Mouse (Mus musculus): ENCODE measurements around the gene Spock1.
A peak's percentile ranks its signal among the peaks of the same experiment; 100 is the strongest.

Spock1 gene

DNA sequence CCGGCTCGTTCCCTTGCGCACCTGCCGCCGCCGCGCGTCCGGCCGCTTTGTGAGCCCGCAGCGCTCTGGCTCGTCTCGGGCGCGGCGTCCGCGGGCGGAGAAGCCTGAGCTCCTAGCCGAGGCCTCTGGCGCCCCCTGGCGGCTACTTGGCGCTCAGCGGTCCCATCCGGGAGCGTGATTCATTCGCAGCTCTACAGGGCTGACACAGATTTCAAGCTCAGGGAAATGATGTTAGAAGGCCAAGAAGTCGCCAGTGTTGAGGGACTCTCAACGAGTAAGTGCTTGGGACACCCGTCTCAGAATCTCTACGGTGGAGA lies at the start of gene Spock1:
Gene Spock1, minus strand, starts transcription at position 67 of the 317 bp plus-strand sequence.
- peak; percentile 5 for DNase-seq (ENCODE audit: low read depth, low spot score)

DNA sequence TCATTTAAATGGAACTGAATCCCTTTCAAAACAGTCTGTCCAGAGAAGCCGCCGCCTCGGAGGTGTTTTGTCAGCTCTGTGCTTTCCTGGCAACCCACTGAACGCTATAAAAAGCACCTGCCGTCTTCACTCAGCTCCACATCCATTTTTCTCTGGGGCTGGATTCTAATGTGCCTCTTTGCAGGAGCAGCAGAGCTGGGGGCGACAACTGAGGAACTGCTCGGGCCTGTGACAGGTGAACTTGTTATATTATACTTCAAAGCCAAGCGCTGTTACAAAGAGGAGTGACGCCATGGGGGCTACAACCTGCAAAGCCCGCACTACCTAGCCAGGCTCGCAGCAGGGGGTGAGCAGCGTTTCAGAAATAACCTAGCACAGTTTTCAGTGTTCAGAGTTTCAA lies 42.0 kb upstream of the Spock1 start:
- no peak for DNase-seq (ENCODE audit: low read depth, low spot score)

DNA sequence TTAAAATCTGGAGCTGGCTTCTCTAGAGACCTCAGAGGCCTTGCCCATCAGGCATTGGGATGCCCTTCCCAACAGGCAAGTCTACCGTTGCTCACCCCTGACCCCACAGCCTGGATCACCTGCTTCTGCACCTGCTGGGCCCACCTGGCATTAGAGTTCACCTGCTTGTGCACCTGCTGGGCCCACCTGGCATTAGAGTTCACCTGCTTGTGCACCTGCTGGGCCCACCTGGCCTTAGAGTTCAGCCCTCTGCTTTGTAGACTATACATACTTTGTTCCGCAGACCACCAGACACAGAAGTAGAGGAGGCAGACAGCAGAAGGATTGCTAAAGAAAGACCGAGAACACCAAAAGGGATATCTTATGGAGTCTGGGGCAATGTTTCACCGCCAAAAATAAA lies 41.4 kb upstream of the Spock1 start:
- no peak for DNase-seq (ENCODE audit: low read depth, low spot score)

DNA sequence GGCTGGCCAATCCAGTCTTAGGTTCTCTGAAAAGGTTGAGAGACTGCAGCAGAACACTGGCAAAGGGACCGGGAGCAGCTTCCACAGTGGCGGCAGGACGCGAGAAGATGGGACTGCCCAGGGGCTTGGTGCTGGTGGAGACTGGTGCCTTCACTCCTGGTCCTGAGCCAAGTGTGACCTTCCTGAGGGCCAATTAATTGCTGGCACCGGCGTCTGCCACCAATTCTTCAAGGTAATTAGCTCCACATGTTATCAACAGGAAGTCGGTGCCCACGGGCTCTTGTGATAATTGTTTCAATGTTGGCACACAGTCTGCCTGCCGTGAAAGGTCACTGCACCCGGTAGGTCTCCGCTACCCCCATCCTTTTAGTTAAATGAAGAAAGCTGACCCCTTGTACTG lies 37.1 kb upstream of the Spock1 start:
- DNase-seq (ENCODE audit: low read depth, low spot score) = no peak

DNA sequence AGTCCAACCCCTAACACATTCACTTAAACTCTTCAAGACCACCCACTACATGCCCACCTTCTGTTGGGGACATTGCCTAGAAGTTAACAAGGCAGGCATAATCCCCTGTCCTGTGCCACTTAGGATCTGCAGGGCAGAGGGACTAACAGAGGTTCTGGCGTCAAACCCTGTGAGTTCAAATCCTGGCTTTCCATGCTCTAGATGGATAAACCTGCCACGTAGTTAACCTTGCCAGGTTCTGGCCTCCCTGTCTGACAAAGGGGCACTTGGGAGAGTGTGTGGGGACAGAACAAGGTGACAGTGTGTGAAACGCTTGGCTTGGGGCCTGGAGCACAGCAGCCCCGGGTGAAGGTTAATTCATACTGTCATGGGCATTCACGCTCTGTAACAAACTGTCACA lies 36.3 kb upstream of the Spock1 start:
- no peak for DNase-seq (ENCODE audit: low read depth, low spot score)

DNA sequence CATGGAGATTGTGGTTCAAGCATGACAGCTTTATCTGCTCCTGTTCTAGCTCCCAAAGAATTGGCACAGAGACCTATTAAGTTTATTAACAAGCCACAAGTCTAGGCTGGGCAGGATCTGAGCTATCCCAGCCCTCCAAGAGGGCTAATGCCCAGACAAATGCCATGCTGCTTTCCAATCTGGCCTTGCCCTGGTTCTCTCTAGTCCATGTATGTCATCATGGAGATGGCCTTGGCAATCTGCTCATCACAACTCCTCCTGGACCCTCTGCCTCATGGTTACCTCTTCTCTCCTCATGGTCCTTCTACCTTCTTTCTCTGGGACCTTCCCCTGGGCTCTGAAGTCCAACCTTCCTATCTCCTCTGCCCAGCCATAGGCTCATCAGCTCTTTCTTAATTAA lies 35.8 kb upstream of the Spock1 start:
- no peak for DNase-seq (ENCODE audit: low read depth, low spot score)

DNA sequence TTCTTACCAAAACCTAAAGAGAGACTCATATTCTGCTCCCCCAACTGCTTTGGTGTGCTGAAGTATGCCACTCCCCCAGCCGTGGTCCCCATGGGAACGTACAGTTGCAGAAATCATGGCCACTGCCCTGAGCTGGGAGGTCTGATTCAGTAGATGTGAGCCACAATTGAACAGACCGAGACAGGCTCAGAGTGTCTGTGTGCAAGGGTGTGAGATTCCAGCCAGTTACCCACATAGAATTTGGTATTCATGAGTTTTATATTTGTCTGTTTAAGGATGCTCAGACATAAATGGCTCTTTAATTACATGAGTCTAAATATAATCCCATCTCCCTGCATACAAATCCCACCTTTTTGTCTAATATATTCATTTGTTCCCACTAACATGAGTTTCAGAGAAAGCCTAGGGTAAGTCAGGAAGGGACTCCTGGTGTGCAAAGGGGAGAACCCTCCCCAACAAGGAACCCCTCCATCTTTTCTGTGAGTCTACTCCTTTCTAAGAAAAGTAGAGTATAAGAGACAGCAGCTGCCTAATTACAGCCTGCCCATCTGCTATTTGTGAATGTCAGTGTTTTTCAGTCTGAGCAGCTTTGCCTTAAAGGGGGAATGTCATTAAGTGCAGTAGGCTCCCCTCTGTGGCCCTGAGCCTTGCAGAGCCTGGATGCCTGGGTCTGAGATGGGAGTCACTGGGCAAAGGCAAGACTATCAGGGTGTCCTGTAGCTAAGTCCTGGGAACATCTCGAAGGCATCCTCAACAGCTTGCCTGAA lies 29.5 kb upstream of the Spock1 start:
- DNase-seq (ENCODE audit: low read depth, low spot score) = no peak

DNA sequence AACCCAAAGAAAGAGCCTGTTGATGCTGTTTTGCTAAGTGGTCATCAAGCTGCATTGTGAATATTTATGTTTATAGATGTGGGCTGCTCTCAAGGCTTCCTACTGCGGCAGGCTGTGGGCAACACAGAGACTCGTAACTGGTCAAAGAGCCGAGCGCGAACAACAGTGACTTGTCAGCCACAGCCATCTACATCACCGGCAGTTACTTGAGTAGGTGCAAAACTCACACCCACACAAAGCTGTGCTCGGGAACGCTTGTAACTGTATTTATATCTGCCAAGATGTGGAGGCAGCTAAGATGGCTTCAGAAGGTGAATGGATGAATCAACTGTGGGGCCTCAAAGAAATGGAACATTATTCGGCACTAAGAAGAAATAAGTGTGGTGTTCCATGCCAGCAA lies 23.9 kb upstream of the Spock1 start:
- no peak for DNase-seq (ENCODE audit: low read depth, low spot score)

DNA sequence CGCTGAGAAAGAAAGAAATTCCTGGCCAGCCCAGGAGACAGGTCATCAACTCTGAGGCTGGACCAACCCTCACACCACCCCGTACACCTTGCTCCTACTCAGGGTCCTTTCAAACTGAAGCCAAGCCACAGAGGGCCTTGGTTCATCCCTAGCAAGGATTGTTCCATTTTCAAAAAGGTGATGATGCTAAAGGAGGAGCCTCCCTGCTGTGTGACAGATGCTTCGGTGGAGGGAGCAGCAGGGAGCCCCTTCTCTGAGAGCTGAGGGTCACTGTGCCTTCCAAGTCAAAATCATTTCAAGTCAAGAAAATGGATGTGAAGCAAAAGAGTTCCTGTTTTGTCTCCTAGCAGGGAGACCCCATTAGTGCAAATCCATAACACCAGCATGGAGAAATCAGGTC lies 23.2 kb upstream of the Spock1 start:
- DNase-seq (ENCODE audit: low read depth, low spot score) = no peak

DNA sequence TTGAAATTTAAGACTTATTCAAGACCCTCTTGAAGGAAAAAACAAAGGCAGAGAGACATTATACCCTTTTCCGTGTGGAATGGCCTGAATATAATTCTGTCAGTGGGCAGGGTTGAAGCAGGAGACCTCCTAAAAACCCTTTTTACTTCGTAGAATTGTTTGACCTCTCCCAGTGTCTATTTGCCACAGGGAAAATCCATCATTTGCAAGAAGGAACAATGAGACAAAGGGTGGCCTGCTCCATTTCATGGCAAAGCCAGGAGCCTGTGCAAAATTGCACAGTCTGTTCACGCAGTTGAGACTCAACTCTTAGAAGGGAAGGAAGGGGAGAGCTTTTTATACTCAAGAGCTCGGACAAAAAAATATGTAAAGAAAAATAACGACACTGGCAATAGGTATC lies 22.6 kb upstream of the Spock1 start:
- no peak for DNase-seq (ENCODE audit: low read depth, low spot score)

DNA sequence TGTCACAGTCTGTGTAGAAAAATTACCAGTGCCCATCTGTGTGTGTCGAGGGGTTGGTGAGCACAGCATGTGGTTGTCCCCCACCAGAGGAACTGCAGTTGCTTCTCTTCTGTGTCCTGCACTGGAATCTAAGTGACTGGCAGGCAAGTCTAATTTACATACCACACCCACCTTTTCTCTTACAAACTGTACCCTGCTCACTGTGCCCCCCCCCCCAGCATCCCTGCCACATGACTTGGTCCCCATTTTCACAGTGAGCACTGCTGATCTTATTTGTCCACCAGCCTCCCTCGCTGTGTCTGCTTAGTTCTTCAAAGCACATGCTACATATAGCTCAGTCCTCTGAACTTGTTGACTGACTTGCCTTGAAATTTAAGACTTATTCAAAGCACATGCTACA lies 22.2 kb upstream of the Spock1 start:
- DNase-seq (ENCODE audit: low read depth, low spot score) = no peak

DNA sequence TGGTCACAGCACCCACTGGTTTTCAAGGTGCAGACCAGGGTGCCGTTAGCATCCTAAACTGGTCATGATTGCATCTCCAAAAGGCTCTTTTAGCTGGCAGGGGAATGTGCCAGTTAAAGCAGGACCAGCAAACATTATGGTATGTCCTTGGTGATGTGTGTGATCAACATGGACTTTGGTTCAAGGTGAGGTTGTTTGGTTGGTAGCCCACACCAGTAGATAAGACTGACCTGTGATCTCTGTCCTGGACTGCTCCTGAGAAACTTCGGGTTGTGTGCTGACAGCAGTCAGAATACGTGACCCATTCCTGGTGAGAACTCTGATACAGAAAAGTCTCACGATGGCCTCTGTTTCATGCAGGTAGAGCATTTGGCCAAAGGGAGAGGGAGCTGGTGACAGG lies 11.8 kb upstream of the Spock1 start:
- DNase-seq (ENCODE audit: low read depth, low spot score) = no peak

DNA sequence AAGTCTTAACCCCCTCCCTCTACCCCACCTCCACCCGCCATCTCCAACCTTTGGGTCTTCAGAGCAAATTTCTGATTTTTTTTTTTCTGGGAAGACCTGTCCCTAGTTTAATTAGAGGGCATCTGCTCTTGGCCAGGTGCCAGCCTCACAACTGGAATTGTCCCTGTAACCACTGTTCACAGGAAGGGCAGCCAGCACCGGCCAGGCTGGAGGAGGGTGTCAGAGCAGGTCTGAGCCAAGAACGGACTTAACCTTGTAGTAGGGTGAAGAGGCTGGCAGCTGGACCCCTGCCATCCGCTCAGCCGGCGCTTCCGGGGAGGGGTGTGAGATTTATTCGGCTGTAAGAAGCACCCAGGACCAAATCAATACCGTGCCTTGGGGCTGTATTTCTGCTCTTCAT lies 3.0 kb upstream of the Spock1 start:
- no peak for DNase-seq (ENCODE audit: low read depth, low spot score)

DNA sequence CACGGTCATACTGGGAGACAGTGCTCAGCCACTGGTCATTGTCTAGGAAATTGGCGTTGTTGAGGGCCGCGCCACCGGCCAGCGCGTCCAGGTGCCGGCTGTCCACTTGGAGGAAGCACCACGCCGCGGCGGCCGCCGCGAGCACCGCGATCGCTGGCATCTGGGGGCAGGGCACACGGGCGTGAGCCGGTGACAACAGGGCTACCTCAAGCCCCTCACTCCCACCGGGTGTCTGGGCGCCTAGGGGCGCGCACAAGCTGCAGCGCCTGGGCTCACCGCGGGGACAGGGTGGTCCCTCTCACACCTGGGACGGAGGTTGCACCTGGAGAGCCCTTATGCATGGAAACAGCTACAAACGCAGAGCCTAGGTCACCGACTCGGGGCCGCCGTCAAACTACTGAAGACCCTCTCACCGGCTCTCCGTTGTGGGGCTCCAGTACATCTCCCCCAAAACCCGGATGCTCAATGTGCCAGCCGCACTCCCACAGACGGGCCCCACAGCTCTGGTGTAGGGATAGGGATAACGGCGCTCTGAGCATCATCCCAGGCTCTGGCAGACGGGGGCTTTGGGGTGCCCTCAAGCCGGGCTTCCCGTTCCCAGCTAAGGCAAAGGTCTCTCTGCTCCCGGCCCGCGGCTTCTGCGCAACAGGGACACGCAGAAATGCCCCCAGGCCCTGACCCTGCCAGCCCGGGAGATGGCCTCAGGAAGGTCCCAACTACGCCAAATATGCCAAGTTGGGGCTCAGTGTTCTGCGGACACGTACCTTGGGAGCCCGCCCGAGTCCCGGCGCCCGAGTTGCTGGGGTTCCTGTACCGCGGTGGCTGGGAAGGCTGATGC lies 485 bp downstream of the Spock1 start:
- DNase-seq (ENCODE audit: low read depth, low spot score) = no peak

DNA sequence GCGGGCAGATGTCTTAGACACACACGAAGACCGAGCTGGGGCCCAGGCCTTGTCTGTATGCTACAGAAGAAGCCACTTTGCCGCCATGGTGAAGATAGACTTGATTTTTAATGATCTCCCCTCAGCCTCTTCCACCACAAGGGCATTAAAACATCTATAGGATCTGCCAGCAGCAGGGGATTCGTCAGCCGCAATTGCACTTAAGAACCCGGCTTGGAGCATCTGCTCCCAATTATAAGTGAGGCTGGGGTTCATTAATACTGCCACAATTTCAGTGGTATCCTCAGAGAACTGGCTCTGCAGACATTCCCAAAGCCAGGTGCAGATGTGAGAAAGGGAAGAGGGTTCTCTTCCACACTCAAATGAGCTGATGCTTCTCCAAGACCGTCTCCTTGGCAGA lies 13.5 kb downstream of the Spock1 start:
- no peak for DNase-seq (ENCODE audit: low read depth, low spot score)

DNA sequence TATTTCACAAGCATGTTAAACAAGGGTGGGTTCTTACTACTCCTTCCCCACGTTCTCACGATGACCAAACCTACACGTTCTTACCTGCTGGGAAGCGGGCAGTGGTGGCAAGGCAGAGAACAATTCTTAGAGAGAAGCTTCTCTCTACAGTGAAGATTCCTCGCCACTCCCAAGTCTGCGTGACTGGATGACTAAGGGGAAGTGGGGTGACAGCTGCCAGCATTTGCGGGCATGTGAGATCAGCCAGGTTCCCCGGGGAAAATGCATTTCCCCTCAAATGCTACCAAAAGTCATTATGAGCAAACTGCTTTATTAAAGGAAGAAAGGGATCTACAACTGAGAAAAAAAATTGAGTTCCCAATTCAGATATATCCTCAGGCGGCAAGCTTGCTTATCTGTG lies 18.4 kb downstream of the Spock1 start:
- DNase-seq (ENCODE audit: low read depth, low spot score) = no peak

DNA sequence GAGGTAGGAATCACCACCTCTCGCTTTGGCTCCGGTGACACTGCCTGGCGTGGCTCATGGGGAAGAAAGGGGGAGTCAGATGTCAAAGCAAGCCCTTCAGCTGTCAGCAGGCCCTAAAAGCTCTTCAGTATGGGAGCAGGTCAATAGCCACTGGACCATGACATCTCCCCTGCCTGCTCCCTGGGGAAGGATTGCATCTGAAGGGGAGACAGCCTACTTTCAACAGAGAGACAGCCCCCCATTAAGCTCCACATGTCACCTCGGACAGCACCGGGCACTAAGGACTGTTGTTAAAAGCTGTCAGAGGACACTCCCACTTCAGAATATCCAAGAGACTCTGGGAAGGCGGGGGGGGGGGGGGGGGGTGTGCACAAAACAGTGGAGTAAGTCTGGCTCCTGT lies 19.1 kb downstream of the Spock1 start:
- no peak for DNase-seq (ENCODE audit: low read depth, low spot score)

DNA sequence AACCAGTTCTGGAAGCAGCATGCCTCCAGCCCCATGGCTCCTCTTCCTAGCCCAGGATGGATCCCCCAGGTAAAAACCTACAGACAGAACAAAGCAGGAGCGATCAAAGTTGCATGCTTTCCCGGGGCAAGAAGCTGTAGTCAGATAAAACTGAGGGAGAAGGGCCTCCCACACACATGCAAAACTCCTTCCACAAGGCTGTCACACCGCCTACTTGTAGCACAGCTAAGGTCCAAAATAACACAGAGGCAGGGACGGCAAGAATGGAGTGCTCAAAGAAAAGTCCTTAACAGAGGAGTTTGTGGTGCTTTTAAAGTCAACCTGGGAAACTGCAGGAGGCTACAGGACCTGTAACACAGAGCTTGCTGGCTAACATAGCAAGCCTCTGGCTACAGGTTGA lies 28.3 kb downstream of the Spock1 start:
- DNase-seq (ENCODE audit: low read depth, low spot score) = peak; percentile 5

DNA sequence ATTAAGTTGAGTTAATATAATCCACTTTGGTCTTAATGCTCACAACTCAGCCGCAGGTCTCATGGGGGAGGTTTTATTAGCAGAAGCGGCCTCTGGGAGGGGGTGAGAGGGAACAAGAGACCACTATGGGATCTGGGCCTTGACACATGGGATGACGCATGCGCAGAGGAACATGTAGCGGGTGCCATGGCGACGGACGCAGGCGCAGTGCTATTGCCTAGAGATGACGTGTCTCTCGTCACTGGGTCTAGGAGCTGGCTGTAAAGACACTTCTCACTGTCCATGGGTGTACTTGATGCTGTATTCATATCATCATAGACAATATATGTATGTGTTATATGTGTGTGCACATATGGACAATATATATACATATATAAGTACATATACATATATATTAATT lies 29.3 kb downstream of the Spock1 start:
- no peak for DNase-seq (ENCODE audit: low read depth, low spot score)

DNA sequence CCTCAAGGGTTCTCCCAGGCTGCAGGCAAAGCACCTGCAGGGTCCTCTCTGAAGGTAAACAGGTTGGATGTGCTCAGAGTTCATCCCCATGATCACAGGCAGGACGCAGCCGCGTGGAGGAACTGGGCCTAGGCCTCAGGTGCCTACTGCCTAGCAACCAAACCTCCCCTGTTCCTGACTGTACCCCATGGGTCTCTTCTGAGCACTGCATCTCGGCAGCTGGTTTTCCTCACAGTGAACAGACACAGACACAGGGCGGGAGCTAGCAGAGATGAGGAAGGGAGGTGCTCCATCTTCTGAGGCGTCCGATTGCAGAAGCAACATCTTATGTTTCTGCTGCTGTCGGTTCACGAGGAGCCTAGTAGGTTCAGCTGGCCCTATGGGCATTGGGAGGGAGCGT lies 30.4 kb downstream of the Spock1 start:
- no peak for DNase-seq (ENCODE audit: low read depth, low spot score)

DNA sequence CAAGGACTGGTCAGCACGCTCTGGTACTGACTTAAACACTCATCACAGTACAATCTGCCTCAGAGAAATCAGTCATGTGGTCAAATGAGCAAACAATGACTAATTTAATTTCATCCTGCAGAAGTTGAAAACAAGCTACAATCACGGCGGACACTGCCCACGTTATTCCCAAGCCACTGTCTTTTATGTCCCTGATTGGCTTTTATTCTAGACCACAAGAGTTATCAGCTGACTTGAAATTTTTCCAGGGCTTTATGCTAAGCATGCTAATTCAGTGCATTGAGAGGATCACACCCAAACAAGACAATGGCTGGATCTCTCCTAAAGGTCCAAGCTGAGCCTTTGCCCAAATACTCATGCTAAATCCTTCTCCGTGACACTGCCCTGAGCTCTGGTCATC lies 31.2 kb downstream of the Spock1 start:
- no peak for DNase-seq (ENCODE audit: low read depth, low spot score)

DNA sequence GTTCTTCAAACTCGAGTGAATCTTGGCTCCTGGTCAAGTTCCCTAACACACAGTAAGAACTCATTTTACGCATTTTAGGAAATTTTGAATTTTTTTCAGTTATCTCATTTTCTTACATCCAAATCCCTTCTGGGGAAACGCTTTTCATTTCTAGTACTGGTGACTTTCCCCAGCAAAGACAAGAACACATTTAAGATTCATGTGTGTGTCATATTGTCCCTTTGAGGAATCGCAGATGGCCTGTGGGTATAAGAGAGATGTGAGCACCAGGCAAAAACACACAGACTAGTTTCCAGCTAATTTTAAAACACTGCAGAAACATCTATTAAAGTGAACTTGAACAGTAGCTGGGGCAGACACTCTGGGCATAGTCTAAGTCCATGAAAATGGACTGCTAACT lies 38.1 kb downstream of the Spock1 start:
- no peak for DNase-seq (ENCODE audit: low read depth, low spot score)

DNA sequence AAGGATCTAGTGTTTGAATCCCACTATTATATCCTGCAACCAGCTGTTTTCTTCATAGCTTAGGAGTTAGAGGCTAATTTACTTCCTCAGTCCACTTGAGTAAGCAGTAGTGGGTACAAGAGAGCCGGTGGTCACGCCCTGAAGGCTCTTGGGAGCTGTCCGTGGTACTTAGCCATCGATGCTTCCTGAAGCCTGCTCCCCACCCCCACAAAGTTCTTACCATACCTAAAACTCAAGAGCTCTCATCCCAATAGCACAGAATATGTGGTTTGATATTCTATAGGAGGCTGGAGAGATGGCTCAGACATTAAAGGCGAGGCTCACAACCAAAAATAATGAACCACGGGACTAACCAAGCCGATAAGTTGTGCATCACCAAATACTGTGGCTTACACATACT lies 40.5 kb downstream of the Spock1 start:
- DNase-seq (ENCODE audit: low read depth, low spot score) = no peak

All from CD4-positive helper T cell, adult 2 months (primary cell).